Mouse (Mus musculus): ENCODE data around the gene B4galt4. TPM values are rescaled to one million over a fixed set of nuclear protein-coding genes. Genes with fewer than 3 reads are reported as not detected.
"Not testable (repeated sequence)": the region's sequence is repeated elsewhere in the genome, so short reads cannot be mapped to it uniquely, and the experiment has no call there.

Gene B4galt4
- polyA plus RNA-seq, 1 experiment from 2014 or later: 28.8 TPM

DNA sequence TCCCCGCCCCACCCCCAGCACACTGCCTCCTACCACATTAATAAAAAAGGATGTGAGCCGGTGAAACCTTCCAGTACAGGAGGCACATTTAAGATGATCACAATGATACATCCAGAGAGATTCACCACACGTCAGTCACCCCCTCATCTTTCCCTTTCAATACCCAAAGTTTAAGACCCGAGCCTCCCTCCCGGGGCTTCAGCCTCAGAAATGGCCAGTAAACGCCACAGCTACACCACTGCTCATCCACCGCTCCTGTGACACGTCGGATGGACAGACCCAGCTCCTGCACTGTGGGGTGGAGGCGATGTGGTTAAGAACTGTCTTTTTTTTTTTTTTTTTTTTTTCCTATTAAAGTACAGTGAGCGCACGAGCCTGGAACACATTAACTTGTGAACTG is 30.0 kb upstream of the B4galt4 start:
- ATAC-seq (replicated peaks; ENCODE audit: low FRiP score, low read depth) (no peak; the same call in none of the 2 replicates), DNase-seq (ENCODE audit: low spot score) (no peak)
- WGBS: 6% methylated on average over 12 of the region's 12 CpGs
- Histone ChIP-seq H3K36me3 (ENCODE audit: insufficient read depth, low read length) (no peaks in the 10 kb centered on the region), H3K4me2 (ENCODE audit: low read length) (peak overlapping the region; percentile 79), H3K9ac (ENCODE audit: low read depth, low read length) (peak overlapping the region; percentile 68), H3K27me3 (ENCODE audit: insufficient read depth, low read length) (no peaks in the 10 kb centered on the region), H3K27ac (peak overlapping the region; percentile 89), H3K4me3 (replicated peaks; ENCODE audit: low read depth, low read length) (peak overlapping the region; percentile 77), H3K9me3 (replicated peaks; ENCODE audit: low read length) (no peaks in the 10 kb centered on the region), H3K4me1 (replicated peaks; ENCODE audit: insufficient read depth, low read length) (no peaks in the 10 kb centered on the region)
- TF ChIP-seq CTCF (IDR thresholded peaks at IDR 0.05; ENCODE audit: low read depth): no peak

DNA sequence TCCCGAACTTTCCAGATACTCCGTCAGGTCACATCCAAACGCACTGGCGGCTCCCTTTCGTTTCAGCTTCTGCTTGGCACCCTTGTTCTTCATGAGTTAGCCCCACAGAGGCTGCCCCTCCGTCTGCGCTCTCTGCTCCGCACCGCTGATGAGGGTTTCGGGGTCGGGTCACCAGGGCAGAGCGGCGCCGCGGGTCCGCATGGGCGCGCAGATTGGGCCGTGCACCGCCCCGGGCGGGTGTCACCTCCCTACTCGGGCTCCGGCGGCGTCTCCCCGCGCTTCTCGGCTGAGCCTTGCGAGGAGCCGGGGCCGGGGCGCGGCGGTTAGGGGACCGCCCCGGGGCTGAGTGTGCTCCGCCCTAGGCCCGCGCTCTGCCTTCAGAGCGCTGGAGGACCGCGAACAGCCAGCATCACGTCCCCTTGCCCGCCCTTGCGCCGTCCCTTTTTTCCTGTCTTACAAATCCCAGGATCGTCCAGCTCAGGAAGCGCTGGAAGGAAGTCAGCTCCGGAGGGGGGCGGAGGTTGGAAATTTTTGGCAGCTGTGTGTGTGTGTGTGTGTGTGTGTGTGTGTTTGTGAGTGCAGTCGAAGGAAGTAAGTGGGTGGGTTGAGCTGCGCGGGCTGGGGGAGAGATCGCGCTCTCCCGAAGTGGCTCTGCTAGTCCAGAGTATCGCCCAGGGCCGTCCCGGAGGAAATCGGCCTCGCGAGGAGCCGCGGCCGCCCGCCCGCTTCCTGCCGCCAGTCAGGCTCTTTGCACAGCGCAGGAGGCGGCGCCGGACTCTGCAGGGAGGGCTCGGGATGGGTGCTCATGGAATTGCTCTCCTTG is 29.3 kb upstream of the B4galt4 start, which contains the start of gene Arhgap31:
TSS of gene Arhgap31 (minus strand) at position 694 of the 823 bp plus-strand sequence.
- no peaks in the 10 kb centered on the region for H3K36me3 ChIP-seq (ENCODE audit: insufficient read depth, low read length)
- DNase-seq (ENCODE audit: low spot score) (peak; percentile 94), ATAC-seq (replicated peaks; ENCODE audit: low FRiP score, low read depth) (peak; percentile 87)
- peak within 1 kb of the TSS; percentile 79 for H3K4me2 ChIP-seq (ENCODE audit: low read length)
- no peaks in the 10 kb centered on the region for H3K9me3 ChIP-seq (replicated peaks; ENCODE audit: low read length)
- H3K9ac ChIP-seq (ENCODE audit: low read depth, low read length): peak within 1 kb of the TSS; percentile 68
- H3K4me1 ChIP-seq (replicated peaks; ENCODE audit: insufficient read depth, low read length): no peaks in the 10 kb centered on the region
- TF ChIP-seq CTCF (IDR thresholded peaks at IDR 0.05; ENCODE audit: low read depth): no peak
- WGBS: under 1% methylated on average over 74 of the region's 74 CpGs
- no peaks in the 10 kb centered on the region for H3K27me3 ChIP-seq (ENCODE audit: insufficient read depth, low read length)
- peak within 1 kb of the TSS; percentile 89 for H3K27ac ChIP-seq
- H3K4me3 ChIP-seq (replicated peaks; ENCODE audit: low read depth, low read length): peak within 1 kb of the TSS; percentile 77

DNA sequence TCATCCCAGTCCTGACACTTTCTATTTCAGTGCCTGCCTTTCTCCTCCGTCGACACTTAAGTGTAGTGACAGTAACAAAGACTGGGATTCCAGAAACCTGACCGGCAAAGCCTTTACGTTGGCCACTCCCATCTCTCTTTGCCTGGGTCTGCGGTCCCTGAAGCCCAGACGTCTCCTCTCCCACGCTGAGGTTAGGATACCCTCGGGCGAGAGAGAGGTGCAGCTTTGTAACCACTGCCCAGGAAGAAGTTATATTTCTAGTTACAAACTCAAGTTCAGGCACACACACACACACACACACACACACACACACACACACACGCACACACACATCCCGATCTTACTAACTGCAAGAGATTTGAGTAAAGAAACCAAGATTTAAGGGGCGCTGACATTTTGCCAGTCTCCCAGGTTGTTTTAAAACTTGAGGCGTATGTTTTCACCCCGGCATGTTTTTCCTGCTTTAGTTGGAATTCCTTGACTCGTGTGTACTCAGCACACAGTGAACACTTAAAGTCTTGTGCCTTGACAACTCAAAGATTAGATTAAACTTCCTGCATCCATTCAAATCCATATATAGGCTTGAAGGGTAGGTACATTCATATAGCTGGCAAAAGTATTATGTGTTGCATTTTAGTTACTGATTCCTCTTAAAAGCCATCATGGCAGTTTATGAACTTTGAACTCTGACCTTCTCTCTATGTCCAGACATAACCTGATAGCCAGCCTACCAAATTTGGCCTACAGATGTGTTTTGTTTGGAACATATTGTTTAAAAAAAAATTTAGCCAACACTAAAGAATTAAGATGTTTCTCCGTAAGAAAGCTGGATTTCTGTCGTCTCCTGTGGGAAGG is 28.4 kb upstream of the B4galt4 start:
- 11% methylated on average over 17 of the region's 17 CpGs for WGBS
- Histone ChIP-seq H3K4me2 (ENCODE audit: low read length) (peak overlapping the region; percentile 79), H3K4me3 (replicated peaks; ENCODE audit: low read depth, low read length) (peak overlapping the region; percentile 77), H3K27ac (peak overlapping the region; percentile 89), H3K36me3 (ENCODE audit: insufficient read depth, low read length) (no peaks in the 10 kb centered on the region), H3K4me1 (replicated peaks; ENCODE audit: insufficient read depth, low read length) (no peaks in the 10 kb centered on the region), H3K27me3 (ENCODE audit: insufficient read depth, low read length) (no peaks in the 10 kb centered on the region), H3K9ac (ENCODE audit: low read depth, low read length) (peak overlapping the region; percentile 68), H3K9me3 (replicated peaks; ENCODE audit: low read length) (no peaks in the 10 kb centered on the region)
- TF ChIP-seq CTCF (IDR thresholded peaks at IDR 0.05; ENCODE audit: low read depth): no peak
- DNase-seq (ENCODE audit: low spot score) (no peak), ATAC-seq (replicated peaks; ENCODE audit: low FRiP score, low read depth) (peak; percentile 60; the same call in 1 of the 2 replicates)

GRCm38 (mm10) chr16:38714259-38714526 is 27.9 kb upstream of the B4galt4 start:
- H3K4me2 ChIP-seq (ENCODE audit: low read length): peak overlapping the region; percentile 79
- H3K9me3 ChIP-seq (replicated peaks; ENCODE audit: low read length); H3K4me1 ChIP-seq (replicated peaks; ENCODE audit: insufficient read depth, low read length); DNase-seq (ENCODE audit: low spot score); ATAC-seq (replicated peaks; ENCODE audit: low FRiP score, low read depth); H3K27me3 ChIP-seq (ENCODE audit: insufficient read depth, low read length); H3K36me3 ChIP-seq (ENCODE audit: insufficient read depth, low read length); H3K9ac ChIP-seq (ENCODE audit: low read depth, low read length): not testable (repeated sequence)
- 0 out of 2 replicates have a peak overlapping the region, but pooled peaks have one; percentile 20 for H3K4me3 ChIP-seq (replicated peaks; ENCODE audit: low read depth, low read length)
- 31% methylated on average over 11 of the region's 12 CpGs for WGBS
- peak overlapping the region; percentile 89 for H3K27ac ChIP-seq

DNA sequence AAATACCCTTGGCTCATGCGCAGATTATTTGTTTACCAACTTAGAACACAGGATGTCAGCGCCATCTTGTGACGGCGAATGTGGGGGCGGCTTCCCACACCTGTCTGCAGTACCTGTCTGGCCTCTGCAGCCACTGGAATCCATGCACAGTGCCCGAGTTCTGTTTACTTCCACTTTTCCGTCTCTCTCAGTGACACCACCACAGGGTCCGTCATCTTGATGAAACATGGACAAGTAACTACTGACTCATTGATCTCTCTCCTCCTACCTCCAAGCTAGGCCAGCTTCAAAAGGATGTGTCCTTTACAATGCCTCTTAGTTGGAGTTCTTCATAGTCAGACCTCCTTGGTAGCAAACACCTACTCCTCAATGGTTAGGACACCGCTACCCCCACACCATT is 20.7 kb upstream of the B4galt4 start:
- no peaks in the 10 kb centered on the region for H3K9me3 ChIP-seq (replicated peaks; ENCODE audit: low read length)
- H3K27me3 ChIP-seq (ENCODE audit: insufficient read depth, low read length): no peaks in the 10 kb centered on the region
- ATAC-seq (replicated peaks; ENCODE audit: low FRiP score, low read depth) (no peak), DNase-seq (ENCODE audit: low spot score) (no peak)
- H3K4me1 ChIP-seq (replicated peaks; ENCODE audit: insufficient read depth, low read length): no peaks in the 10 kb centered on the region
- no peaks in the 10 kb centered on the region for H3K36me3 ChIP-seq (ENCODE audit: insufficient read depth, low read length)
- H3K27ac ChIP-seq: no peak overlapping the region
- H3K4me2 ChIP-seq (ENCODE audit: low read length): no peak overlapping the region
- H3K4me3 ChIP-seq (replicated peaks; ENCODE audit: low read depth, low read length): no peak overlapping the region
- TF ChIP-seq CTCF (IDR thresholded peaks at IDR 0.05; ENCODE audit: low read depth): no peak
- 91% methylated on average over 8 of the region's 9 CpGs for WGBS
- no peak overlapping the region for H3K9ac ChIP-seq (ENCODE audit: low read depth, low read length)

DNA sequence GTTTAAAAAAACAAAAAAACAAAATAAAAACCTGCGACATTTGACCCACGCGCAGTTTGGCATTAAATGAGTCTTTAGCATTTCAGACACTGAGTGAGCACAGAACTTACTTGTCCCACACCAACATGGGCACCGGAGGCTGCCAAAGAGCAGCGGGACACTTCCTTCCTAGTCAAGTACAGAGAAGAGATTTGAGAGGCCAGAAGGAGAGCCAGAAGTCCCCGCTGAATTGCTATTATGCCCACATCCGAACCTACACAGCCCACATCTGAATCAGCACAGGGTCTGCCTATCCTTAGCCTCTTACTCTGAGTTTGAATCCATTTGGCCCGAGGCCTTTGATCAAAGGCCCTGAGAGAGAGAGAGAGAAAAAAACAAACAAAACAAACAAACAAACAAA is 17.8 kb upstream of the B4galt4 start:
- Histone ChIP-seq H3K36me3 (ENCODE audit: insufficient read depth, low read length) (no peaks in the 10 kb centered on the region), H3K27me3 (ENCODE audit: insufficient read depth, low read length) (no peaks in the 10 kb centered on the region), H3K4me2 (ENCODE audit: low read length) (0 out of 2 replicates have a peak overlapping the region, but pooled peaks have one; percentile 1), H3K4me3 (replicated peaks; ENCODE audit: low read depth, low read length) (no peak overlapping the region), H3K9ac (ENCODE audit: low read depth, low read length) (no peak overlapping the region), H3K4me1 (replicated peaks; ENCODE audit: insufficient read depth, low read length) (no peaks in the 10 kb centered on the region), H3K27ac (peak overlapping the region; percentile 72), H3K9me3 (replicated peaks; ENCODE audit: low read length) (no peaks in the 10 kb centered on the region)
- 72% methylated on average over 8 of the region's 8 CpGs for WGBS
- no peak for ATAC-seq (replicated peaks; ENCODE audit: low FRiP score, low read depth)
- no peak for TF ChIP-seq CTCF (IDR thresholded peaks at IDR 0.05; ENCODE audit: low read depth)
- no peak for DNase-seq (ENCODE audit: low spot score)

Measured in kidney, postnatal 0 days (tissue).